Mouse (Mus musculus): ENCODE measurements around the gene Ffar4.

The Ffar4 gene

DNA sequence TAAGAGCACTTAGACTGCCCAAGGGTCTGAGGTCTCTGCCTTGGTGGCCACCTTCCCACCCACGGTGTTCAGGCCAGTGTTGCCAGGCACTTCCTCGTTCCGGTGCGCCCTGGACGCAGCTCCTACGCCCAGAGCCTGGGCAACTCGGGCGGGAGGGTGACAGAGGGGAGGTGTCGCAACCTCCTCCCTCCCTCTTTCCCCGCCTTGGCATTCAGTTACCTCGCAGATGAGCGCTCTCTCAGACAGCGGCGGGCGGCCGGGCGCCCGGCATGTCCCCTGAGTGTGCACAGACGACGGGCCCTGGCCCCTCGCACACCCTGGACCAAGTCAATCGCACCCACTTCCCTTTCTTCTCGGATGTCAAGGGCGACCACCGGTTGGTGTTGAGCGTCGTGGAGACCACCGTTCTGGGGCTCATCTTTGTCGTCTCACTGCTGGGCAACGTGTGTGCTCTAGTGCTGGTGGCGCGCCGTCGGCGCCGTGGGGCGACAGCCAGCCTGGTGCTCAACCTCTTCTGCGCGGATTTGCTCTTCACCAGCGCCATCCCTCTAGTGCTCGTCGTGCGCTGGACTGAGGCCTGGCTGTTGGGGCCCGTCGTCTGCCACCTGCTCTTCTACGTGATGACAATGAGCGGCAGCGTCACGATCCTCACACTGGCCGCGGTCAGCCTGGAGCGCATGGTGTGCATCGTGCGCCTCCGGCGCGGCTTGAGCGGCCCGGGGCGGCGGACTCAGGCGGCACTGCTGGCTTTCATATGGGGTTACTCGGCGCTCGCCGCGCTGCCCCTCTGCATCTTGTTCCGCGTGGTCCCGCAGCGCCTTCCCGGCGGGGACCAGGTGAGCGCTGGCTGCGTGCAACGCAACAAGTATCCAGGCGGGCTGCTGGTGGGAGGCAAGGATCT, at the start of gene Ffar4:
TSS of gene Ffar4 (plus strand) at position 214 of the 901 bp plus-strand sequence.
- in situ Hi-C loops (cut with MseI, MboI): no loop called here

DNA sequence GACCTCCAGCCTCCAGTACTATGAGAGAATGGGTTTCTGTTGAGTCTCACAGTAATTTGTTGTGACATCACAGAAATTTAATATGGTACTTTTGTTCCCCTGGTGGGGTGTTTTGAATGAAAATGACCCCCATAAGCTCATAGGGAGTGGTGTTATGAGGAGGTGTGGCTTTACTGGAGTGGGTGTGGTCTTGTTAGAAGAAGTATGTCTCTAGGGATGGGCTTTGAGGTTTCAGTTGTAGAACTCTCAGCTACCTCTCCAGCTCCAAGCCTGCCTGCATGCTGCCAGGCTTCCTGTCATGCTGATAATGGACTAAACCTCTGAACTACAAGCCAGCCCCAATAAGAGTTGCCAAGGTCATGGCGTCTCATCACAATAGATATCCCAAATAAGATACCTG, 47.2 kb upstream of the Ffar4 start:
- in situ Hi-C loops (cut with MseI, MboI): no loop called here

DNA sequence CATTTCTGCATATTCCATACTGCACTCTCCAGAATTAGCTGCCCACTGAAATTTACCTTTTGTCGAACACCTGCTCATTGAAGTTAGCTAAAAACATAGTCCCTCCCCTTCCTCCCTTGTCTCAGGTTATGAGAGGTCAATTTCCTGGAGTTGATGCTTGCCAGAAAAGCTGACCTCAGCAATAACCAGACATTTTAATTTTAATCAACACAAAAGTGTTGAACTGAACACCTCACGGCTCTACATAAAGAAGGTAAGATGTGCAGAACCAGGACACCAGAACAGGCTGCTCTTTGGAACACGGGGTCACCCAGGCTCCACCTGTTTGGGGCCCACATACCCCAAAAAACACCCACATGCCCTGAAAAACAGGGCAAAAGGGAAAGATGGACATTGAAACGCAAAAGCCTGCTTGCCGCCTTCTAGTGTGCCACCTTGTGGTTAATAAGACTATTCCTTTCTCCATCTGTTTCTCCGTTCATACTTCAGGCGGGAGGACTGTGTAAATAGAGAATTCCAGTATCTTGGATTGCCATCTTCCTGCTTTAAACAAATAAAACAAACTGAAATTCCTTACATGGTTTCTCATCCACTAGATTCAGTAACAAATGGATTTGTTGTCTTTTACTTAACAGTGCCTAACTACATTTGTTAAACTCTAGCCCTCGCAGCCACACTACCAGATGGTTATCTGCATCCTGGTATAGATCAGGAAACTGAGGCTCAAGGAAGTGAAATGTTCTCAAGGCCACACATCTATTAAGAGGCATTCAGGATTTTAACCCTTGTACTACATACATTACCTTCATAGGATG, 43.4 kb upstream of the Ffar4 start:
- in situ Hi-C loops (cut with MseI, MboI): no loop called here

DNA sequence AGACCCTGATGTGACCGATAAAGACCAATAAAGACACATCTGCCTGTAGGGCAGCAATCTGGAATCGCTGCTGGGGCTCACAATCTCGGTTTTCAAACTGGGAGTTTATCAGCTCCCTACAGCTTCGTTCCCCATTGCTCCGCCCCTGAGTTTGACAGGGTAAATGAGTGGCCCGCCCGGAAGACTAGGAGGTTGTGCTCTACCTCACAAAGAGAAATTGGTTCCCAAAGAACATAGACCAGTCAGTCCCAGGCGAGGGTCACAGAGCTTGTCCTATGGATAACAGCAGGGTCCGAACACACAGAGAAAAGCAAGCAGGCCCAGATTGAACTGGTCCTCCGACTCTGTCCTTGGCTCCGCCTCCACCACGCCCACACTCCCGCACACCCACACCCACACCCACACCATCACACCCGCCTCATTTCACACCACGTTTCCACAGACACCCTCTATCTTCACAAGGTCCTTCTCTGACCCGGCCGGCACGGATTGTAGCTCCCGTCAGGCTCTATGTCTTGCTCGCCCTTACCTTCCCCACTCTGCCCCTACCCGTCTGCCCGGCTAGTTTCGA, 42.6 kb upstream of the Ffar4 start:
- in situ Hi-C loops (cut with MseI, MboI): no loop called here

DNA sequence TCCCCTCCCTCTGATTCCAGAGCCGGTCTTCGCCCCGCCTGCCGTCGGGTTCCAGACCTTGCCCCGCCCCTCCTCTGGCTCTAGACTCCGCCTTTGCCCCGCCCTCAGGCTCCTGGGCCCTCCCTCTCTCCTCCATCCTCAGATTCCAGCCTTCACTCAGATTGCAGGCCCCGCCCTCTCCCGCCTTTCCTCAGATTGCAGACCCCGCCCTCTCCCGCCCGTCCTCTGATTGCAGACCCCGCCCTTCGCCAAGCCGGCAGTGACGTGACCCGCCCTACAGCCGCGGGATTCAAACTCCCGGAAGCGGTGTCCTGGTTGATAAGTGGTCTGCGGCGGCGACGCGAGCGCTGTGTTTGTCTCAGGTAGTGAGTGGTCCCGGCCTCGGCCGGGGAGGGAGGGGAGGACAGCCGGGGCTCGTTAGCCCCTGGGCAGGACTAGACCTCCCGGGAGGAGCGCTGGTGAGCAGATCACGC, 42.1 kb upstream of the Ffar4 start, which contains the start of gene Cep55:
TSS of gene Cep55 (plus strand) at position 292 of the 473 bp plus-strand sequence.
- in situ Hi-C loops (cut with MseI, MboI): no loop called here

DNA sequence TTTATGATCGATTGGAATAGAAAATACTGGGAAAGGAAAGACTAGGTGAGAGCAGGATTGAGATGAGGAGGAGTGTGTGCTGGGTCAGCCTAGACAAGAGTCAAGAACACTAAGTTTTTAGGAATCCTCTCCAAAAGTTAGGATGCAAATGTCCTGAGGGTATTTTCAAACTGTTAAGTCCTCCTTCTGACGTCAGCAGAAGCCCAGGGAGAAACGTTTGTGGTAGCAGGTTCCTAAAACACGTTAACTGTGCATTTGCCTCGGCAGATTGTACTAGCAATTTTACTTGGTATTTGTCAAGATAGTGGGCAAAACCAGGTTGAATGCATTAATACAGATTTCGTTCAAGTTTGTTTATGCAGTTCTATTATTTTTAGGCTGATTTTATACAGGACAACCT, 41.1 kb upstream of the Ffar4 start:
- in situ Hi-C loops (cut with MseI, MboI): no loop called here

DNA sequence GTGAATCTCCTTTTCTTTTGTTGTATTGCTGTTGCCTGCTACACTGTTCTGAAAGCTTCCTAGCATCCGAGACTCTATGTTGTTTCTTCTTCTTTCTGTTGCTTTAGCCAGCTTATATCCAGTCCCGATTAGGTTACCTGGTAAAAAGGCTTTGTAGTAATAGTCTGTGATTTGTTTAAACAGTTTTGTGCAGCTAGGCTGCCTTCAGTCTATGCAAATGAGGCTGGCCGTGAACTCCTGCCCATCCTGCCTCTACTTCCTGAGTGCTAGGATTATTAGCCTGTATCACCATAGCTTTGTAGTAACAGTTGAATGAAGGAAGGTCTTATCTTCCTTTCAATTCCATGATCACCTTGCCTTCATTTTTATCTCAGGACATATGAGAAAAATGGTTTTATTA, 40.6 kb upstream of the Ffar4 start:
- in situ Hi-C loops (cut with MseI, MboI): no loop called here

DNA sequence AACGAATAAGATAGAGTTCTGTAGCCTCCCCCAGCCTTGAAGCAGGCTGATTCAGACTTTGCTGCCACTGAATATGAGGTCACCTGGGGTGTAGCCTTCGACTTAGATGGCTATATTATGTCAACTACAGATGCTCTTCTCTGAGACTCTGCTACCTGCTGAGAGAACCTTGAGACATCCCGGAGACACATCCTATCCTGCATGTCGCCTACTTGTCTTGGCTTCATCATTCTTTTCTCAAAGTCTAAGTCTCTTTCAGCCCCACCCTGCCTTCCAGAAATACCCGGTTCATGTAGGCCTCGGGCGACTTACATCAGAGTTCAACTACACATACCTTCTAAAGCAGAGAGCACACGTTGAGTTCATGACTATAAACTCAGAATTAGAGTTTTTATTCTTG, 39.9 kb upstream of the Ffar4 start:
- in situ Hi-C loops (cut with MseI, MboI): no loop called here

DNA sequence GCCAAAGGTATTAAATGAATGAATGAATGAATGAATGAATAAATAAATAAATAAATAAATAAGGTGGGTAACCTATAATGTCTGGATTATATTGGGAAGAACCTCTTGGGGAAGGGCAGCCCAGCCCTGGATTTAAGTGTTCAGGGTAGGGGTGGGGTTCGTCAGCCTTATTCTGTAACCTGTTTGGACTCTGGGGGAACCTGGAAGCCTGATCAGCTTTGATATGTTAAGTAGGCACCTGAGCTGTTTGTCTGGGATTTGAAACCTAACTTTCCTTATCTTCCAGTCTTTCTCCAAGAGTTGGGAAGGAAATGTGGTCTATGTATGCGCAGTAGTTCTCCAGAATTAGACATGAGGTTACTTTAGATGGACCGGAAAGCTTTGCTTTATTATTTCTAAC, 33.7 kb upstream of the Ffar4 start:
- in situ Hi-C loops (cut with MseI, MboI): no loop called here

DNA sequence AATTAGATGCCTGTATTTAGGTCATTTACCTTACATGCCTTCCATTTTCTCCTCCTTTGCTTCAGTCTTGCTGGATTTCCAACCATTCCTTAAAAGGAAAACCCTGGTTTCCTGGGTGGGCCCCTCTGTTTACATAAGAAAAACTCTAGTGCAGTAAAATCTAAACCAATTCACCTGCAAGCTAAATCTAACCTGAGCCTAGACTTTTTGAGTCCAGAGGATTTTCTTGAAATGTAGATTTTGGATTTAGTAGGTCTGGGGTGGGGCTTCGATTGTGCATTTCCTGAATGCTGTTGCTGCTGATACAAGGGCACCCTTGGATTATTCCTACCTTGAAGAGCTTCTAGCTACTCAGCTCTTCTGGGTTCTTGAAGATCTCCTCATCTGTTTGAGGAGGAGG, 32.8 kb upstream of the Ffar4 start:
- in situ Hi-C loops (cut with MseI, MboI): no loop called here

DNA sequence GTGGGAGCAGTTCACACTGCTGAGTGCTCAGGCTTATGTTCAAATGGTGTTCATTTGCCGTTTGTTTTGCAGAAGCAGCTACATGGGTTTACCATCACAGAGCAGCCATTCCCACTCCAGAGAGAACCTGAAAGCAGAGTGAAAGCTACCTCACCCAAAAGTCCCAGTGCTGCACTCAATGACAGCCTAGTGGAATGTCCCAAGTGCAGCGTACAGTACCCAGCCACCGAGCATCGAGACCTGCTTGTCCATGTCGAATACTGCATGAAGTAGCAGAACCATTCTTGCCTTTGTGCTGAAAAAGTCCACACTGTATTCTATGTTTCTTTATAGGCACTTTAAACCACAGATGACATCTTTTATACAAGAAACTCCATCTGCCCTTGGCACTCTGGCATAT, 23.6 kb upstream of the Ffar4 start:
- in situ Hi-C loops (cut with MseI, MboI): loop anchor here in 1 of 2 experiments (10.0 kb wide), 1 partner anchor 122 kb away; no protein-coding TSS in a partner anchor

DNA sequence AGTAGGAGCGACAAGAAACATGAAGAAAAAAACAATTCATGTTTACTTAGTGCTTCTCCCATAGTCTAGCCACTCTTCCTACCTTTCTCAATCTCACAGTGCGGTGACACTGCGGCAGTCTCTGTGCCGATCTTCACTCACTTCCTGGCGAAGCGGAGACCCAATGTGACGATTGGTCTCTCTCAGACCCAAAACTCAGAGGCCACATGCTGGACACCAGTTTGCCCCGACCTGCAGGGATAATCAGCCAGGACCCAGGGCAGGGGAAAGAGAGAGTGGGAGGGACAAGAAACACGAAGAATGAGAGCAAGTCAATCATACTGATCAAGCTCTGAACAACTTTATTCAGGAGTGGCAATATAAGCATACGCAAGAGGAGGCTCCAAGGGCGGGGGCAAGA, 21.8 kb upstream of the Ffar4 start:
- in situ Hi-C loops (cut with MseI, MboI): loop anchor here in 1 of 2 experiments (10.0 kb wide), 1 partner anchor 120 kb away; no protein-coding TSS in a partner anchor

DNA sequence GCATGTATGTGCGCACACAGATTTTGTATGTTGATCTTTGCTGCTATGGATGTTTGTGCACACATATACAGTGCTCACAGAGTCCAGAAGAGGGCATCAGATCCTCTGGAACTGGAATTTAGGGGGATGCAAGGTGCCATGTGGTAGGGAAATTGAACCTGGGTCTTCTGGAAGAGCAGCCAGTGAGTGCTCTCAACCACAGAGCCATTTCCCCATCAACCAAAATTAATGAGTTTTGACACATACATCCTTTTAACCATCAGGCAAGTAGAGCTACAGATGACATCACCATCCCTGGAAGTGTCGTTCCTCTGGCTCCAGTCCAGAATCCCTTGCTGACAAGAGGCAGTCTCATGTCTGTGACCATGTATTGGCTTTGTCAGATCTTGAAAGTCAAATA, 20.6 kb upstream of the Ffar4 start:
- in situ Hi-C loops (cut with MseI, MboI): loop anchor here in 1 of 2 experiments (10.0 kb wide), 1 partner anchor 119 kb away; no protein-coding TSS in a partner anchor

DNA sequence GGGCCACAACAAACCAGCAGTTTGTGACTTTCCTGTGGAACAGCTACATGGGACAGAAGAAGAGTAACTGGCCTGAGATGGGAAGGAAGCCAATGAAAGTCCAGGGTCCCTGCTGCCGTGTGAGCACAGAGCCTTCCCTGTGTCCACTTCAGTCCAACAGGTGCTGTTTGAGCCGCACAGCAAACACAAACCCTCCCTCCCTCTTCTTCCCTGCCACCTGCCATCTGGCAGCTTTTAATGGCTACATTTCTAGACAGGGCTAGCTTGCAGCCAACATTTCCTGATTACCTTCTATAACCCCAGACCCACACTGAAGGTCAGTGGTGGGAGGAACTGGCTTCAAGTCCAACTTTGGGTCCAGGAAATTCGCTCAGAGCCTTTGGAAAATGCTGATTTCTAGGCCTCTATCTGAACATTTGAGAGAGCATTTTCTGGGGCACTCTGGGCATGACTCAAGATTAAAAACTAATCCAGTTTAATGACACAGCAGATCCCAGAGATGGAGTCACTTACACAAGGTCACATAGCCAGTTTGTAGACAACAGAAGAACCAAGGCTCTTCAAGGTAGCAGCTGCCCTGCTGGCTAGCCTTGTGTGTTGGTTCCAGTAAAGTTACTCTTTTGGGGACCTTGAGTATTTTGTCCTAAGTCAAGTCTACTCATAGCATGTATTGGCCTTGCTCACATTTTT, 18.9 kb upstream of the Ffar4 start:
- in situ Hi-C loops (cut with MseI, MboI): loop anchor here in 1 of 2 experiments (10.0 kb wide), 1 partner anchor 117 kb away; no protein-coding TSS in a partner anchor

DNA sequence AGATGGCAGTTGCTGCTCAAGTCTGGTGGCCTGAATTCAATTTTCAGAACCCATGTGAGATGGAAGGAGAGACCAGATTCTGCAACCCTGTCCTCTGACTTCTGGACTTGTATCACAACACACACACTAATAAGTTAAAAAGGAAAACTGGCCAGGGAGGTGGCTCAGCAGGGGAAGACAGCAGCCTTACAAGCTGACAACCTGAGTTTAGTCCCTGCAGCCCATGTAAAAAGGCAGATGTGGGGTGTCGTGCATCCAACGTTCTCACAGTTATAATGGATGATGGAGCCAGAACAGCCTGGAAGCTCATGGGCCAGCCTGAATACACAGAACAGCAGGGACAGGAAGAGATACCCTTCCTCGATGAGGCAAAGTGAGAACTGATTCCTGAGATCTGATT, 15.5 kb upstream of the Ffar4 start:
- in situ Hi-C loops (cut with MseI, MboI): no loop called here

DNA sequence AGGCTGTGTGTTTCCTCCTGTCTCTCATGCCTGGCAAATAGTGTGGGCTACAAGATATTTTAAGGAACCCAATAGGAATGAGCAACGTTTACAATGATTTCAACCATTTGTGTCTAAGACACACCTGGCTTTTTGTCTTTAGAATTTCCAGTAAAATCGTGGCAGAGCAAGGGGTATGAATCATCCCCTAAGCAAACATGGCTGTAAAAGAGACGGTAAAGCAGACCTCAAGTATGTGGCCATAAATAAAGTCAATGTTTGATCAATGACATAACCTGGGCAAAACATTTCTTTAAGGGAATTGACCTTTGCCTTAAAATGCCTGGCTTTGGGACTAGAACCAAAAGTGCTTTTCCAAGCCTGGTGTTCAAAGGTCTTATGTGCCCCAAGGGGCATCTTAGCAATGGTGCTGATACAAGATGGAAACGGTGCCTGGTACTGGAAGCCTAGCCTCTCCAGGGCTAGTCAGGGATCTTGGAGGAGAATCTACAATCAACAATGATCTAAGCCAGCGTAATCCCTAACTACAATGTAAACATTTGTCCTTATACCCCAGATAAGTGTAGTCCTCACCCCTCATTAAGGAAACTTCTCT, 13.8 kb upstream of the Ffar4 start:
- in situ Hi-C loops (cut with MseI, MboI): no loop called here

DNA sequence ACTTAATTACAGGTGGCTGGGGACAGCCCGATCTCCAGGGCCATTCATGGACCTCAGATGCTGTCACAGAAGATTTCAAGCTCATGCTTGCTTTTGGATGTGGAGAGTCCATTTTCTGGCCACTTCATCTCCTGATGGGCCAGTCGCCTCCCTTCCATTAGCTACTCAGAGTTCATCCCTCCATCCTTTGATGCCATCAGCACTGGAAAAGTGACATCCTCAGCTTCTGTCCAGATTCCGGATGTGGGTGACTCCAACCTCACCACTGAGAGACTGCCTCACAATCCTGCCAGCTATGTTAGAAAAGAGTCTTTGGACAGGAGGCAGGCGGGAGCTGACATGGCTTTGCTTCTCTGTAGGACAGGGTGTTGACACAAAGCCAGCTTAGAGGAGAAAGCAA, 11.0 kb upstream of the Ffar4 start:
- in situ Hi-C loops (cut with MseI, MboI): no loop called here

DNA sequence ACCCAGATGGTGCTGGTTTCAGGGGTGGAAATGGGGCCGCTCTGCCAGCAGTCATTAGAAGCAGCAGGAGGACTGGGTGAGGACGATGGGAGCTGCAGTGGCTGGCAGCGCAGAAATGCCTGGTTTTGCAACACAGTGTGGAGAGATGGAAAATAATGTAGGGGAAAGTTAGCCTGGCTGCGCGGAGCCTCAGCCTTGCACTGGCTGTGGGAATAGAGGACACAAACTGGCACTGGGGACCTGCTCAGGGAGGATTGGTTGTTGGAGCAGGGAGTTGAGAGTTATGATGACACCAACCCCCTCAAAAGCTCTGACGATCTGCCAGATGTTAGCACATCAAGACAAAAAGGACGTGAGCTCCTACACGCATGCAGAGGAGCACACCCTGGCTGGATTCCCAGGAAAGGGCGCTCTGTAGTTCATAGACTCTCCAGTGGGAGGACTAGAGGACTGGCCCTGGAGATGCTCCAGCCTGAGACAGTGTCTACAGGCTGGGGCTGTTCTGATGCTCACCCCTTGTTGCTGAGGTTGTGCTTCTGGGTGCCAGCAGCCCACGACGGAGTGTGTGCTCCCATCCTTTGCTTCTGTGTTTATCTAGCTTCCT, 9.8 kb upstream of the Ffar4 start:
- in situ Hi-C loops (cut with MseI, MboI): no loop called here

DNA sequence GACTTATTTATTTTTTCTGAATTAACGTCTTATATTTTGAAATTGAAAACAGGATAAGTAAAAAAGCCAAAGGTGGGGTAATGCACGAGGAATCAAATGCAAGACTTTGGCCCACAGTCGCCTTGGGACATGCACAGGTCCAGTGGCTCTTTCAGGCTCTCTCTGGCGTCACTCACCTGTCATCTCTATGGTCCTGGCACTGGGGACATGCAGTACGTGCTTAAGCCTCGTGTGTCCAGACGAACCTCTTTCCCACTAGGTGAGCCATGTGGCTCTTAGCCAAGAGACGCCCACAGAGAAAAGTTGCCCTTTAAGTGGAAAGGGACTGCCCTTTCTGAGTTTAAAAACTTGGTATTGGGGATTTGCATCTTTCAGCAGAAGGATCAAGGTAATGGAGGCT, 7.5 kb upstream of the Ffar4 start:
- in situ Hi-C loops (cut with MseI, MboI): no loop called here

DNA sequence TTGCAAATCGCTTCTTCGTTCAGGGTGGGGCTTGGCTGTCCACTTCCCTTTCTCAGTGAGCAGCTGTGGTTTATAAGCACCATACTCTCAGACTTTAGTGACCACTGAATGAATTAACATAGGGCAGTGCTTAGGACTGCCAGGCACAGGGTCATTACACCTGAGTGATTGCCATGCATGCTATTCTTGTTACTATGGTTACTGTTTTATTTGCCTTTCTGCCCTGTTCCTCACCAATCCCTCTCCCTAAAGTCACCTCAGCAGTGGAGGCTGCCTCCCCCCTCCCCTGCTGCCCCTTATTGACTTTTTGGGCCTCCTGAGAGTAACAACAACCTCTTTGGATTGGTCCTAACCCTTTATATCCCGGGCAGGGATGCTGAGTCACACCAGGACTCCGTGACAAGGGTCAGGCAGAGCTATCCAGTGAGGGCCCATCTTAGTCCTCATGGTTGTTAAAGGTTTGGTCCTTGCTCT, 5.3 kb upstream of the Ffar4 start:
- in situ Hi-C loops (cut with MseI, MboI): no loop called here

Data from mouse trophoblast stem cell (cell line).